23 mouse cellular contexts compared by ENCODE assay signal in the genomic region with DNA sequence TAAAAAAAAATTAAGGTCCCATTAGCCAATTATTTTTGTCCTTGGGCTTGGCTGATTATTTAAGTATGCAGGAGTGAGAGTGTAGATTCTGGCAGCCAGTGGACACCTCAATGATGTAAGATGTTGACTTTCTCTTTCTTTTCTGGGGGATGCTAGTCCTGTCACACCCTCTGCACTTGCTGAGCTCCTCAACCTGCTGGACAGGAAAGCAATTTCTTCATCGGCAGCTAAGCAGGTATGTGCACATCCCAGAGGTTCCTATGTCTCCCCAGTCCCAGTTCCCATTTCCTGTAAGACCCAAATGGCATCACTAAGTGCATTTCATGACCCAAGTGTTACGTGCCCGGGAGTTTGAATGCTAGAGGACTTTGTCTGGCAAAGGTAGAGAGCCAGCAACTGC.
"Had no signal": no experiment of that assay in that cellular context is flagged by ENCODE, and none has a peak within 500 bp of the region (broad histone marks: within the 10 kb centered on the region; RNA-seq: fewer than 3 reads in every experiment).

No protein-coding gene starts in this region.

- H3K4me3 ChIP-seq: heart, embryonic 10.5 days; heart, embryonic 12.5 days; hindbrain, embryonic 10.5 days; hindbrain, embryonic 12.5 days; intestine, embryonic 15.5 days; limb, embryonic 13.5 days; limb, embryonic 15.5 days had no signal

- H3K27me3 ChIP-seq: heart, embryonic 12.5 days; hindbrain, embryonic 12.5 days; intestine, embryonic 15.5 days; limb, embryonic 13.5 days; limb, embryonic 15.5 days had no signal

- H3K4me2 ChIP-seq: heart, embryonic 12.5 days; hindbrain, embryonic 12.5 days; hindbrain, embryonic 14.5 days; intestine, embryonic 15.5 days; limb, embryonic 13.5 days; limb, embryonic 15.5 days had no signal

- H3K4me1 ChIP-seq: hindbrain, embryonic 10.5 days; hindbrain, embryonic 12.5 days; intestine, embryonic 15.5 days; limb, embryonic 13.5 days; limb, embryonic 15.5 days had no signal

- H3K27ac ChIP-seq: hindbrain, embryonic 10.5 days; hindbrain, embryonic 12.5 days; hindbrain, embryonic 14.5 days; intestine, embryonic 15.5 days; limb, embryonic 13.5 days; limb, embryonic 15.5 days had no signal

- H3K9ac ChIP-seq: heart, embryonic 12.5 days; hindbrain, embryonic 12.5 days; hindbrain, embryonic 14.5 days; intestine, embryonic 15.5 days; limb, embryonic 13.5 days; limb, embryonic 15.5 days had no signal

- ATAC-seq: hindbrain, embryonic 16.5 days; inflammation-experienced regulatory T-cells, adult 6 months; intestine, embryonic 15.5 days; intestine, postnatal 0 days had no signal

- DNase-seq: gastrocnemius, postnatal 14 days; gastrocnemius, postnatal 36 days; heart, adult 18-20 months; heart, postnatal 10 days; heart, postnatal 4 days; kidney, adult 18-20 months; kidney, adult 8-10 months; kidney, postnatal 10 days; kidney, postnatal 36 days; layer of hippocampus, adult 9-11 months; layer of hippocampus, postnatal 36 days; left cerebral cortex, postnatal 4 days had no signal

- H3K36me3 ChIP-seq: hindbrain, embryonic 12.5 days; intestine, embryonic 15.5 days; limb, embryonic 15.5 days had no signal

- H3K9me3 ChIP-seq: heart, embryonic 10.5 days; heart, embryonic 12.5 days; hindbrain, embryonic 10.5 days; hindbrain, embryonic 12.5 days; intestine, embryonic 15.5 days; limb, embryonic 13.5 days; limb, embryonic 15.5 days had no signal
